Mouse (Mus musculus) large intestine, adult 2 months (tissue): ENCODE measurements at regions not wholly inside any gene's neighbourhood (a gene's known extent, or its start where the extent isn't known, plus 50 kb on each side); places are given as distances from the start of the nearest gene placed in this dataset.

Source experiments
- DNase-seq: peaks from one replicate; pipeline ENCODE4 v3.0.0-alpha.2; 2012; ENCODE audit warnings: low read depth, low spot score
- WGBS: fragments of 180-500 bp; shearing (Covaris S2); methylation state at CpG from one replicate; pipeline ENCODE4 v1.1.7; 2018; 5-methylcytosine and 5-hydroxymethylcytosine counted together

DNA sequence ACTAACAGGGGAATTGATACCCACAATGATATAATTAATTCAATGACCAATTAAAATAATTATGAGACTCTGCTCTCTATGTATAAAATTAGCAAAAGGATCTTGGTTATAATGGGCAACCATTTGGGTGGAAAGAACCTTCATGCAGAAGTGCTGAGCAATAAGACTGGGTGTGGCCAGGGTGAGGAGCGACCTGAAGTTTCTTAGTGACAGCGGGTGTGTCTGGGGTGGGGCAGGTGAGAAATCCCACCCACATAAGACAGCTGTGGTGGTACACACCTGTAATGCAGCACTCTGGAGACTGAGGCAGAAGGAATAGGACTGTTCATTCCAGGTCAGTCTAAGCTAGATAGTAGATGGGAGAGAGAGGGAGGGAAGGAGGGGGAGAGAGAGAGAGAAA, 51.9 kb upstream of the Ctnnb1 start:
- WGBS, result 33% methylated on average over 2 of the region's 2 CpGs
- DNase-seq, result no peak
